Mouse (Mus musculus): ENCODE results near the gene Khk. TPM values are rescaled to one million over a fixed set of nuclear protein-coding genes. Genes with fewer than 3 reads are reported as not detected.

Gene Khk
- polyA plus RNA-seq, 1 experiment from 2014 or later, result 25.5 TPM

DNA sequence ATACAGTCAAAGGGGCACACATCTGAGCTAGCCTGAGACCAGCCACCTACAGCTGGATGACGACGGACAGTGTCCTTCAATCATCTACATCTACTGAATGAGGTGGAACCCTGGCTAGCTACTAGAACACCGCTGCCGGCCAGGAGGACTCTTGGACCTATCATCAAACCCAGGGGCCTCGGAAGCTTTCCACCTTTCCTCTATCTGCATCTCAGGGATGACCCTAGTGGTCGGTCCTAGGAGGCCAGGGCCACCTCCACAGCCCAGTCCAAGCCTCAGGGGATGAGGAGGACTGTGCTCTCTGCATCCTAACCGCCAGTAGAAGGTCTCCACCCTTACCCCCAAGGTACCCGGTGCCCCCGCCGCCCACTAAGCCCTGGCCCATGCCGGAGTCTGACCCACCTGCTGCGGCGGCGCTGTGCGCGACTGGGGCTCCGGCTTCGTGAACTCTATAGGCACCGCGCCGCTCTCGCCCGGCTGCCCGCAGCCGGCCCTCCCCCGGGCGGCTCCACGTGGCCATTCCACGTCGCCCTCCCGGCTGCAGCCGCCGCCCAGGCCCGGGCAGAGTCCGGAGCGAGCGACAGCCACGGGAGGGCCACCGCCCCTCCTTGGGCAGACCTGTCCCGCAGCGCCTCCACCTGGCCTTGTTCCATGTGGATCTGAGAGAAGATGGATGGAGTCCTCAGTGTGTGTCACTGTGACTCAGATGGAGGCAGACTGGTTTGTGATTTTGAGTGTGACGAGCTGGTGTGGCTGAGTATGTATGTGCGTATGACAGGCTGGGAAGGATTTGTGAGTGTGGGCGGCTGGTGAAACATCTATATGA is 23.9 kb downstream of the Khk start, which contains the start of gene Cgref1:
Gene Cgref1, minus strand, starts transcription at position 636 of the 826 bp plus-strand sequence.
- ATAC-seq (ENCODE audit: insufficient read depth, low FRiP score, low read depth), result peak; percentile 62
- 7% methylated on average over 43 of the region's 44 CpGs for WGBS

DNA sequence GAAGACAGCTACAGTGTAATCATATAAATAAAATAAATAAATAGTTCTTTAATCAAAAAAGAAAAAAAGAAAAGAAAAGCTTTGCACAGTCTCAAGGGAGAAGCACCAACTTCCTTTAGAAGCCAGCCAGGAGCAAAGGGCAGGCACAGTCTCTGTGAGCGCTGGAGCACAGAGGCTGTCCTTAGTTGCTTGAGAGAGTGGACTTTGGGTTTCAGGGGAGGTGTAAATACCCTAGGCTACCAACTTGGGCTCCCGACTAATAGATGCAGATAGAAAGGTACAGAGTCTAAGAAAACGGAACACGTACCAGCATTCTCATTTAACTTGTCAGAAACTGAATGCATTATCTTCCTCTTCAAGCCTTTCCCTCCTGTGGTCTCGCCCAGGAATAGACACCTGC is 27.4 kb downstream of the Khk start:
- ATAC-seq (ENCODE audit: insufficient read depth, low FRiP score, low read depth), result no peak
- Histone ChIP-seq H3K4me2 (no peak overlapping the region), H3K4me1 (peaks cover 13% of the 10 kb centered on the region), H3K27me3 (replicated peaks) (0 out of 2 replicates have a peak, but pooled peaks cover 5% of the 10 kb centered on the region), H3K4me3 (replicated peaks) (no peak overlapping the region), H3K36me3 (peaks cover 16% of the 10 kb centered on the region), H3K9ac (no peak overlapping the region), H3K27ac (no peak overlapping the region), H3K9me3 (no peaks in the 10 kb centered on the region)
- WGBS, result 78% methylated on average over 5 of the region's 5 CpGs

More for the DNA sequence above, 23.9 kb downstream of the Khk start, which contains the start of gene Cgref1:
- Histone ChIP-seq H3K4me2 (peak within 1 kb of the TSS; percentile 89), H3K27ac (no peak within 1 kb of the TSS), H3K9me3 (no peaks in the 10 kb centered on the region), H3K9ac (peak within 1 kb of the TSS; percentile 25; the same call in 1 of the 2 replicates), H3K27me3 (replicated peaks) (0 out of 2 replicates have a peak, but pooled peaks cover 5% of the 10 kb centered on the region), H3K36me3 (no peaks in the 10 kb centered on the region), H3K4me3 (replicated peaks) (peak within 1 kb of the TSS; percentile 43), H3K4me1 (peaks cover 9% of the 10 kb centered on the region)

DNA sequence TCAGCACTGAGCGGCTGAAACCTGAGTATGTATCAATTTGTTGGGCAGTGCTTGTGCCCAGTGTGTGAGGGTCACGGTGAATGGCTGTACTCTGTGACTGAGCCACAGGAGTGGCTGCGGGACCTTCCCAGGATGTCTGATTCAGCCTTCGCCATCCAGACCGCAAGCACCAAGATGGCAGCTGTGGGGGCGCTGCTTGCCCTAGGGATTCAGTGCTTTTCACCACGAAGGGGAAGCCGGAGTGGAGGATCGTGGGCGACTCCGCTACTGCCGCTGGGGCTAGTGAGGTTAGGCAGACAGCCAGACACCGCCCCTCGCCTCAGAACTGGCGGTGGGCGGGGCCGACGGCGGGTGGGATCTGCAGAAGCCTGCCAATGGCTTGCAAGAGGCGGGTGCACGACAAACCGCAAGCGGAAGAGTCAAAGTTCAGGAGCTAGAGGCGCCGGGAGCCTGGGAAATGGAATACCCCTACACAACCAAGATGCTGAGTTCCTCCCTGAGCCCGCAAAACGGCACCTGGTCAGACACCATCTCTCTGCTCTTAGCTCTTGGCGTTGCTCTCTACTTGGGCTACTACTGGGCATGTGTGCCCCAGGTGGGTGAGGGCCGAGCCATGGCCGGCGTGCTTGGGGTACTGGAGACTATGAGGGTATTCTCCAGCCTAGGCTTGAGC is 28.6 kb downstream of the Khk start:
- peak; percentile 83 for ATAC-seq (ENCODE audit: insufficient read depth, low FRiP score, low read depth)
- no peaks in the 10 kb centered on the region for H3K9me3 ChIP-seq
- 0 out of 2 replicates have a peak, but pooled peaks cover 5% of the 10 kb centered on the region for H3K27me3 ChIP-seq (replicated peaks)
- peak overlapping the region; percentile 65 for H3K4me3 ChIP-seq (replicated peaks)
- peaks cover 13% of the 10 kb centered on the region for H3K4me1 ChIP-seq
- H3K4me2 ChIP-seq, result peak overlapping the region; percentile 93
- peak overlapping the region; percentile 67 for H3K27ac ChIP-seq
- H3K9ac ChIP-seq, result peak overlapping the region; percentile 39
- under 1% methylated on average over 31 of the region's 31 CpGs for WGBS
- peaks cover 27% of the 10 kb centered on the region for H3K36me3 ChIP-seq

DNA sequence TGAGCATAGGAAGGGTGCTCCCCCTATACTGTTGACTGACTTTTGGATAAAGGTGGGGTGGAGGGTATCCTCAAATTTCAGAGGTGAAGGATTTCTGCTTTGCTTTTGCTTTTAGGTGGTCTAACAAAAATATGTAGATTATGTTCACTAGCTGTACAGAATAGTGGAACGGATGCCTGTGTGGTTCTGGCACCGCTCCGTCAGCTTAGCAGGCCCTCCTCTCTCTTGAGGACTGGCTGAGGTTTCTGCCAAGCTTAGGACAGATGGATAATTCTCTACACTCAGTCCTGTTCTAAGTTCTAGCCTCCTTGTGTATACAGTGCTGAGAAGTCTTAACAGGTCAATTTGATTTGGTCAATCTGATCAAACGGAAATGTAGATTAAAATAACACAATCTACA is 29.2 kb downstream of the Khk start:
- Histone ChIP-seq H3K4me2 (peak overlapping the region; percentile 93), H3K9ac (peak overlapping the region; percentile 39), H3K9me3 (no peaks in the 10 kb centered on the region), H3K4me1 (peaks cover 13% of the 10 kb centered on the region), H3K27me3 (replicated peaks) (no peaks in the 10 kb centered on the region), H3K36me3 (peaks cover 34% of the 10 kb centered on the region), H3K4me3 (replicated peaks) (peak overlapping the region; percentile 65), H3K27ac (peak overlapping the region; percentile 67; the same call in 1 of the 2 replicates)
- ATAC-seq (ENCODE audit: insufficient read depth, low FRiP score, low read depth), result no peak
- 48% methylated on average over 4 of the region's 4 CpGs for WGBS

DNA sequence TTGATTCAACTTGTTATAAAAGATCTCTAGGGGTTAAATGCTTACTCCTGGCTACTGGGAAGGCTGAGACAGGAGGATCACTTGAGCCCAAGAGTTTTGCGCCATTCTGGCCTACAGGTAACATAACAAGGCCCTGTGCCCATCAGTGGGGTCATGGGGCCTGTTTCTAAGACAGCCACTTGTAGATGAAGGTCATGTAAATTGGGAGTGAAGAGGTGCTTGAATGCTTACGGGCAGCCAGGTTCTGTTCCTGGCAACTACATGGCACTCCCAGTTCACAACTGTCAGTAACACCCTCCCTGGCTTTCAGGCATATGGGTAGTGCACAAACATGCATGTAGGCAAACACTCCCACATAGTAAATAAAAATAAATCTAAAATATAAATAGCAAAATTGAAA is 29.7 kb downstream of the Khk start:
- Histone ChIP-seq H3K4me2 (0 out of 2 replicates have a peak overlapping the region, but pooled peaks have one; percentile 14), H3K4me3 (replicated peaks) (no peak overlapping the region), H3K36me3 (peaks cover 39% of the 10 kb centered on the region), H3K27me3 (replicated peaks) (no peaks in the 10 kb centered on the region), H3K4me1 (peaks cover 13% of the 10 kb centered on the region), H3K27ac (no peak overlapping the region), H3K9ac (no peak overlapping the region), H3K9me3 (no peaks in the 10 kb centered on the region)
- ATAC-seq (ENCODE audit: insufficient read depth, low FRiP score, low read depth), result no peak
- 92% methylated on average over 2 of the region's 2 CpGs for WGBS

DNA sequence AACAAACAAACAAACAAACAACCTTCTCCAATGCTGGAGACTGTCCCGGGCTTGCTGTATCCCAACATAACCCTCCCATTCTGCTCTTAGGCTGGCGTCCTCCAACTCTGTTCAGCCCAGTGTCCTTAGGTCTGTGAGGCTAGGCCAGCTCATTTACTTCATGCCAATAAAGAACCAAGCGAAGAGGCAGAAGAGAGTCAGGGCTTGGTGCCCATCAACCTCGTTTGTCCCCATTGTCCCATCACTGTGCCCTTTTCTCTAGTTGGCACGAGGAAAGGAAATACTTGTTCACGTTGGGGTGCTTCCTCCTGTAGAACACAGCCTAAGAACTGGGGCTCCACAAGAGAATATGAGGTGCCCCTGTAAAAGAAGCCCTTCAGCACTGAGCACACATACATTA is 30.5 kb downstream of the Khk start:
- WGBS, result 84% methylated on average over 6 of the region's 6 CpGs
- Histone ChIP-seq H3K9me3 (no peaks in the 10 kb centered on the region), H3K4me2 (no peak overlapping the region), H3K4me1 (peaks cover 13% of the 10 kb centered on the region), H3K9ac (no peak overlapping the region), H3K4me3 (replicated peaks) (no peak overlapping the region), H3K36me3 (peaks cover 41% of the 10 kb centered on the region), H3K27ac (no peak overlapping the region), H3K27me3 (replicated peaks) (no peaks in the 10 kb centered on the region)
- ATAC-seq (ENCODE audit: insufficient read depth, low FRiP score, low read depth), result no peak

DNA sequence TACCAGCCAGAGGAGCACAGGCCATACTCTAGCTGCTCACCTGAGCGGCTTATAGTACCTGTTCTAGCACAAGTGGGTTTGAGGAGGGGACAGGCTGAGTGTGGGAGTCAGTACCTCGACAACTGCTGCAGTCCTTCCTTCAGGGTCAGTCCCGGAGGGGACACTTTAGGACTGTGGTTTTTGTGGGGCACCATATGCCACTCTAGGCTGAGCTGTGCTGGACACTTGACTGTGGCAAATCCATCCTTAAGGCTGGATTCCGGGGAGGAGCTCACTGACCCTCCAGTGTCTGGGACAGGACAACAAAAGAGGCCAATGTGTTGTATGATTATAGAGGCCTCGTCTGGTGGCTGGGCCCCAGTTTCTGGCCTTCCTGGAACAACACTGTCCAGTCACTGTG is 31.3 kb downstream of the Khk start:
- no peaks in the 10 kb centered on the region for H3K9me3 ChIP-seq
- WGBS, result 80% methylated on average over 5 of the region's 5 CpGs
- no peak overlapping the region for H3K9ac ChIP-seq
- peaks cover 15% of the 10 kb centered on the region for H3K4me1 ChIP-seq
- no peak overlapping the region for H3K4me2 ChIP-seq
- no peak overlapping the region for H3K4me3 ChIP-seq (replicated peaks)
- H3K27ac ChIP-seq, result no peak overlapping the region
- H3K36me3 ChIP-seq, result peaks cover 41% of the 10 kb centered on the region
- H3K27me3 ChIP-seq (replicated peaks), result no peaks in the 10 kb centered on the region
- ATAC-seq (ENCODE audit: insufficient read depth, low FRiP score, low read depth), result no peak

DNA sequence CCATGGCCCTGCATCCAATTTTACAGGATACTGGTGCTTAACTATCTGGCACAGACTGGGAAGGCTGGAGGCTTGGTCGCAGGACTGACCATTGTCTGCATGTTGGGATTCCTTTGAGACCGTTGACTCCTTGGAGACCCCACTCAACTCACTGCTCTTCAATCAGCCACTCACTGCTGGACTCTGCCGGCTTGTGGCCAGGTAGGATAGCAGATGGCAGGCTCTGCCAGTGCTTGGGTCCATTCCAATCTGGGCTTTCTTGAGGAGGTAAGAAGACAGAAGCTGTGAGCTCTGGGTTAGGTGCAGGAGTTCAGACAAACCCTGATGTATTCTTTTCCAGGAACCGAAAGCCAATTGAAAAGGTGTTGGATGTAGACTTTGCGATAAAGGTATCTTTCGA is 32.8 kb downstream of the Khk start:
- Histone ChIP-seq H3K27ac (no peak overlapping the region), H3K9ac (no peak overlapping the region), H3K9me3 (no peaks in the 10 kb centered on the region), H3K36me3 (peaks cover 49% of the 10 kb centered on the region), H3K4me2 (no peak overlapping the region), H3K4me1 (peaks cover 22% of the 10 kb centered on the region), H3K27me3 (replicated peaks) (no peaks in the 10 kb centered on the region), H3K4me3 (replicated peaks) (no peak overlapping the region)
- ATAC-seq (ENCODE audit: insufficient read depth, low FRiP score, low read depth), result no peak
- 96% methylated on average over 6 of the region's 6 CpGs for WGBS

DNA sequence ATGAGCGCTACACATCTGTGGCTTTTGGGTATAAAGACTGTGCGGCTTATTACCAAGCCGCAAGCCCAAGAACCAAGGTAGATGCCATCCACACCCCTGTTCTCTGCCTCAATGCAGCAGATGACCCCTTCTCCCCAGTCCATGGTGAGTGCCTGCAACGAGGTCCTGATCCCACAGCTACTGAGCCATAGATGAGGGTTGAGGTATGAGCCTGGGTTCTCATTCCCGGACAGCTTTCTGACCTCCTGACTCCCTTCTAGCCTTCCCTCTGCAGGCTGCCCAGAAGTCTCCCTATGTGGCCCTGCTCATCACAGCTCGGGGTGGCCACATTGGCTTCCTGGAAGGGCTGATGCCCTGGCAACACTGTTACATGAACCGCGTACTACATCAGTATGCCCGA is 33.3 kb downstream of the Khk start:
- peaks cover 20% of the 10 kb centered on the region for H3K4me1 ChIP-seq
- no peaks in the 10 kb centered on the region for H3K9me3 ChIP-seq
- H3K36me3 ChIP-seq, result peaks cover 49% of the 10 kb centered on the region
- H3K27ac ChIP-seq, result no peak overlapping the region
- no peak overlapping the region for H3K9ac ChIP-seq
- H3K4me2 ChIP-seq, result no peak overlapping the region
- WGBS, result 94% methylated on average over 9 of the region's 9 CpGs
- no peak overlapping the region for H3K4me3 ChIP-seq (replicated peaks)
- H3K27me3 ChIP-seq (replicated peaks), result no peaks in the 10 kb centered on the region
- ATAC-seq (ENCODE audit: insufficient read depth, low FRiP score, low read depth), result no peak

DNA sequence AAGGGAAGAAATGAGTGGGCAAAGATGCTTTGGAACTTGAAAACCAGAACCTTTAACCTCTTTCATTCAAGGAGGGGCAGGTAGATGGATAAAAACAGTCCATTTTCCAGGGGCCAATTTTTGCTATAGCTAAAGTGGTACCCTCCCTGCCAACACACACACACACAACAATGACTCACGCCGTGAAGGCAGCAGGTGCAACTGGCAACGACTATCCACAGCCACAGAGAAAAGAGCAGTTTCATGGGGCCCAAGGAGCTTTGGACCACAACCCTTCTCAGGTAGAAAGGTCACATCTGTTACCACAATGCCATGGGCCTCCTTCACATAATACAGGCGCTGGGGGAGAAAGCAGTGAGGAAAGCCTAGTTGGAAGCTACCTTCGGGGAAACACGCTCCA is 34.5 kb downstream of the Khk start:
- Histone ChIP-seq H3K36me3 (peaks cover 49% of the 10 kb centered on the region), H3K9me3 (no peaks in the 10 kb centered on the region), H3K4me2 (no peak overlapping the region), H3K27ac (no peak overlapping the region), H3K4me1 (peaks cover 14% of the 10 kb centered on the region), H3K4me3 (replicated peaks) (no peak overlapping the region), H3K9ac (no peak overlapping the region), H3K27me3 (replicated peaks) (no peaks in the 10 kb centered on the region)
- 92% methylated on average over 6 of the region's 6 CpGs for WGBS
- no peak for ATAC-seq (ENCODE audit: insufficient read depth, low FRiP score, low read depth)

DNA sequence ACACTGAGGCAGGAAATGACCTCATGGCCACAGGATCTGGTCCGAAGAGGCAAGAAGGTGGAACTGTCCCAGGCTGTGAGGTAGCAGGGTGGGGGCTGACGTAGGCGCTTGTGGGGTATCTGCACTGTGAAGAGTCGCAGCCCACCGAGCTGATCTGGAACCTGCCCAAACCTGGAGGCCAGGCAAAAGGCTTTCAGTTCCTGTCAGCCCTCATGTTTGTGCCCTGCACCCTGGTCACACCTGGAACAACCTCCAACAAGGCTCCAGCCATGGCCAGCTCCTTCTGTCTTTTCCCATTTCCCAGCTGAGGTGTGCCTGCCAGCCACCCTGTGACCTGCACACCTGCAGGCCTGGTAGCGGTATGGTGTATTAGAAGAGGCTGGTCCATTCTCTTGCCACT is 36.7 kb downstream of the Khk start:
- ATAC-seq (ENCODE audit: insufficient read depth, low FRiP score, low read depth), result no peak
- Histone ChIP-seq H3K27ac (no peak overlapping the region), H3K4me2 (peak overlapping the region; percentile 29; the same call in 1 of the 2 replicates), H3K9ac (no peak overlapping the region), H3K36me3 (peaks cover 39% of the 10 kb centered on the region), H3K9me3 (no peaks in the 10 kb centered on the region), H3K27me3 (replicated peaks) (no peaks in the 10 kb centered on the region), H3K4me3 (replicated peaks) (no peak overlapping the region), H3K4me1 (peaks cover 14% of the 10 kb centered on the region)
- WGBS, result 94% methylated on average over 6 of the region's 6 CpGs
